Mouse (Mus musculus): ENCODE data around the gene Rxfp4.

- TF ChIP-seq GATA1 (IDR thresholded peaks at IDR 0.05; ENCODE audit: low read length) (no peak), TAL1 (IDR thresholded peaks at IDR 0.05; ENCODE audit: low read length) (no peak)
Observed at GRCm38 (mm10) chr3:88619113-88620097, 33.5 kb downstream of the Rxfp4 start.

Data from erythroblast, embryonic 14.5 days (primary cell).